Mouse (Mus musculus): ENCODE results near the gene Stx18.

Stx18 gene

DNA sequence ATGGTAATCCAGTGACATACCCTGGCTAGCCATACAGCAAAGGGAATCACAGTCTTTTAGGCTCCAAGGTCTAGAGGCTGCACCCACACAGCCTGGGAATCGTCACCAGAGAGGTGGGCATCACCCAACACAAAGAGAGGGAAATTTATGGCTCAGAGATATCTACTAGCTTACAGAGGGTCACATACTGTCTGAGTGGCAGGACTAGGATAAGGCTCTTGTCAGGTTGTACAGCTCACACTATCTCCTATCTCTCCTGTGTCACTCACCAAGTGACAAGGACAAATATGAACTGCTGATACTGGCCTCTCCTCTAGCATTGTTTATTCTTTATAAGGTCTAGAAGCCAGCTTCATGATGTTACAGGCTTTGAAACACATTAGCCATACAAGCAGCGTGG is 90.8 kb downstream of the Stx18 start:
- no peak for DNase-seq (ENCODE audit: low read depth, low spot score)

DNA sequence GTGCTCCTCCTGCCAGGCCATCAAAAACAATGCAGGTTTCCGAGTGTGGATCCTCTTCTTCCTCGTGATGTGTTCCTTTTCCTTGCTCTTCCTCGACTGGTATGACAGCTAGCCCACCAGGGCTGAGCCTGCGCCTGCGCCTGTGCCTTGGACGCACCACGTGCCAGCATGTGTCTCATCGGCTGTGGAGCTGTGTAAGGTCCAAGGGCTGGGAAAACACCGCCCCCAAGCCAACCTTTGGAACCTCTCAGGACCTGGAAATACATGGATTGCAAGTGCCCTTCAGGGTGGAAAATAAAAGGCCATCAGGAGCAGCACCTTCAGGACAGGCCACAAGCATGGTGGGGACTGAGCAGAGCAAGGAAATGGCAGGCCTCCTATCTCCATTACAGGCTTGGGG is 97.7 kb downstream of the Stx18 start:
- DNase-seq (ENCODE audit: low read depth, low spot score): no peak

- no peak for DNase-seq (ENCODE audit: low read depth, low spot score)
These were observed 98.6 kb downstream of the Stx18 start for GRCm38 (mm10) chr5:38137163-38137562.

GRCm38 (mm10) chr5:38140893-38141292 is 102.4 kb downstream of the Stx18 start:
- no peak for DNase-seq (ENCODE audit: low read depth, low spot score)

DNA sequence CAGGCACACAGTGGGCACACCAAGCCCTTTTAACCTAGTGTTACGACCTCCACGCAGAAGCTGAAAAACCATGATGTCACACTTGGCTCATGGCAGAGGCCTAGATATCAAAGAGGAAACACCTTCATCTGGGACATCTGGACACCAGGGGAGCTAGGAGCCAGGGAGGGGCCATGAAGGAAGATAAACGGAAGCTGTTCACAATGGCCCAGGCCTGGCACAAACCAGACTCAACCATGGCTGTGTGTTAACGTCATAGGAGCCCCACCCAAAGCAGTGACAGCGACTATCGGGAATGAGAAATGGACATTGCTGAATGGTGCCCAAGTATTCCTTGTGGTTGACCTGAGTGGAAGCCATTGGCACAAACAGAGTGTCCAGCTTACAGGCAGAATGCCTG is 108.0 kb downstream of the Stx18 start:
- no peak for DNase-seq (ENCODE audit: low read depth, low spot score)

GRCm38 (mm10) chr5:38151264-38151663 is 112.7 kb downstream of the Stx18 start:
- no peak for DNase-seq (ENCODE audit: low read depth, low spot score)

DNA sequence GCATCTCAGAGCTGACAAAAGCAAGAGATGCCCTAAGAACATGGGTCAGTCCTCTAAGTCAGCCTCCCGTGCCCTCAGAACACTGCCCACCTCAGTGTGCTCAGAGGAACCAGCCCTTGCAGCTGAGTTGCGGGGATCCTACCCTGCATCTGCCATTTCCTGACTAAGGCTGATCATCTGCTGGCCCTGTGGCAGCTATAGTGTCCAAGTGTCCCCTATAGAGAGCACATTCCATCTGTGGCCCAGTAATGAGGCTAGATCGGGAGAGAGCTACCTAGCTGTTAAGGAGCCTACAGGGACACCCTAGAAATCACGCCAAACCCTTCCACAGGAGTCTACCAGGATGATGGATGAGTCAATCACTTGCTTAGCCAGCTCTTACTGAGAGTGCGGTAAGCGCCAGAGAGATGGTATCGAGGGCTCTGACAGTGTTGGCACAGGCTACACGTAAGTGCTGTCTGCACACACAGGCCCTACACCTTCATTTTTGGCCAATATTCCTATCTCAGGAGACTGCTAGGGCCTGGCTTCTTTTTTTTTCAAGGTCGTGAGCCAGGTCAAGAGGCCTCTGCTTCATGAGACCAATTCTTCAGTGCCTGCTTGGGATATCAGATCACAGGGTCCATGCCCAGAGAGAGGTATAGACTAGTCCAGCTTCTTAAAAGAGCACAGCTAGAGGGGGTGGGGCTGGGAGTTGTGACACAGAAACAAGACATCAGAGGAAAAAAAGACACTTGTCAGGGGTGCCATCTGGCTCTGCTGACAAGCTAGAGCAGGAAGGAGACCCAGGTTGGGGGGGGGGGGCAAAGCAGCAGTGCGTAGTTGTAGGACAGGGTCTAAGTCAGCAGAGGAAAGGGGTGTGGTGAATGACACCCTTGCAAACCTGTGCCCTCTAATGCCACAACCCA is 113.9 kb downstream of the Stx18 start:
- no peak for DNase-seq (ENCODE audit: low read depth, low spot score)

- DNase-seq (ENCODE audit: low read depth, low spot score): no peak
These were observed 115.1 kb downstream of the Stx18 start for GRCm38 (mm10) chr5:38153636-38154035.

DNA sequence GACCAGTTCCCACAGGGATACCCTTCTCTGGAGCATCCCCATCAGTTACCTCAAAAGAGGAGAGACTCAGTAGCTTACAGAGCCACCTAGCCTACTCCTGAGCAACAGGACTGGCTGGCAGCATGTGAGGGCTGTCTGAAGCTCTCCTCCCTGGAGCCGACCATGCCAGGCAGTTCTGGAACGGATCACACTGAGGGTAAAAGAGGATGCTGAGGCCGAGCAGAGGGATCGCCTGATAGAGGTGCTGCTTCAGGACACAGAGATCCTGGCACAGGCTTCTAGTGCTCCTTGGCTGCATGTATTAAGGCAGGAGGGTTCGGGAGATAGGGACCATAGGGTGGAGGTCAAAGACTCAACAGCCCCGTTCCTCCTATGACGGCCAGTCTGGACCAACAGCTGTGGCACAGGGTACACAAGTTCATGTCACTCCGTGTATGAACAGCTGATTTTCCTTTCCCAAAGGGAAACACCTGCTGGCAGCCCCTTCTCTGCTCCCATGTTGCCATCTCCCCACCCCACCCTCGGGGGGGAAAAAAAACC is 119.0 kb downstream of the Stx18 start:
- DNase-seq (ENCODE audit: low read depth, low spot score): no peak

DNA sequence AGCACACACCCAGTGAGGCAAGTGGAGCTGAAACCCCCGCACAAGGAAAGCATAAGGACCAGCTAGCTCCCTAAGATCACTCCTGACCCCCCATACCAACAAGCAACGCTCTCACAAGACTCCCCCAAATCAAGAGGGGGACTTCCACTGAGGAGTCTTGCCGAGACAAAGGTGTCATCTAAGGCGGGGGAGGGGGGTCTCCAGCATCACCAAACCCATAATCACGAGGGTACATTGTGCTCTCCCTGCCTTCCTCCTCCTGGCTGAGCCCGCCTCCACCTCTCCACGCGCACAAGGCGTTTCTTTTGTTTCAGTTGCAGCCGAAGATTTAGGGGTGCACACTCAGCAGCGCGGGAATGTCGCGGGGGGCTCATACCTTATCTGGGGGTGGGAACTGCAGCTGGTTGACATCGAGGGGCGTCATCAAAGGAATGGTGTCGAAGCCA is 120.0 kb downstream of the Stx18 start:
- peak; percentile 53 for DNase-seq (ENCODE audit: low read depth, low spot score)

DNA sequence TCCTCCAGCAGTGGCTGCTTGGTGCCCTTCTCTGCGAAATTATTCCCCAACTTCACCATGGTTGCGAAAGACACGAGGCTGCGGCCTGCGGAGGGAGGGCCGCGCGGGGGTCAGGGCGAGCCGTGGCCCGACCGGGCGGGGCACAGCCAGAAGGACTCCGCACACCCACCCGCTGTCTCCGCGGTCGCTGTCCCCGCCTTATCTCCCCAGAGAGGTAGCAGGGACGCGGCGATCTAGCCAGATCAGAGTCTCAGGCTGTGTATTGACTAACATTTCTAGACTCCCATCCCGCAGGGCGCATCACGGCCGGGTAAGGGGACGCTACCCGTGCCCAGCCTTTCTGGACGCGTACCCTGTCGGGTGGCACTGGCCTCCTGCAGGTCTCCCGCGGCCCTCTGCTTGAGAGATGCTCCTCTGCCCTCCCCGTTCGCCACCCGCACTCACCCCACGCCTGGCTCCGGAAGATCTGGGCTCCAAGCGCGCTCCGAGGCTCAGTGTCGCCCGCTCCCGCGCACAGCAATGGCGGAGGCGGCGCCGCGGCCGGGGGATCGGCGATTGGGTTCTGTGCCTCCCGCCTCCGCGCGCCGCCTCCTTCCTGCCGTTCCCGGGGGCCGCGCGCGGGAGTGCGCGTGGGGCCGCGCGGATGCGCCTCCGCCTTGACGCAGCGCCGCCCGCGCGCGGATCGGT is 120.5 kb downstream of the Stx18 start:
- DNase-seq (ENCODE audit: low read depth, low spot score): peak; percentile 69

DNA sequence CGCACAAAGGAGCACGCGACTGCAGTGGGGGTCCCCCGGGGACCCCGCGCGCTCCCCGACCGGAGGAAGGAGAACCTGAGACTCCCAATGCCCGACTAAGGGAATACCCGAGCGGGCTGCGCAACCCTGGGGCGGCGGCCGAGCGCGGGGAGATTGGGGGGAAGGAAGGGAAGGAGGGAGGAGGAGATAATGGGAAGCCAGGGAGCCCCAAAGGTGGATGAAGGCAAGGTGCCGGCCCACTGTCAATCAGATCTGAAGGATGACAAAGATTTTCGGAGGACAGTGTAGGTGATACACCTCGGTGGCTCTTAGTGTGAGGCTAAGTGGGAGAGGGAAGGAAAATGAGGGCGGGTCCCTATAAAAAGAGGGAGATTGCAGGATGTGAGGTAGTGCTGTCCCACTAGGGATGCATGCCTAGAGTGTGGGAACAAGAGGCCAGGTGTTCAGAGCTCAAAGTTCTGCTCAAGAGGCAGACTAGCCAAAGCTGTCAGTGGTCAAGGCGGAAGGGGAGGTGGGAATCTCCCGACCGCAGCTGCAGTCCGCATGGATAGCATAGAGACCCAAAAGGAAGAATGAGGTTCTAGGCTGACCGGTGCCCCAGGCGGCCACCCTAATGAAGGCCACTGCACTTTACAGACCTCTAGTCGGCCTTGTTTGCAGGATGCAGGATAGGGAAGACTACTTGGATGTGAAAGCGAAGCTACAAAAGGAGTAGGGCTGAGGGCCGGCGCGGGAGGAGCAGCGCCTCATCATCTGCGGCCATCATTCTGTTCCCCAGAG is 121.3 kb downstream of the Stx18 start, which contains the start of gene Nsg1:
Gene Nsg1 (minus strand): TSS at position 274 of the 780 bp plus-strand sequence.
- DNase-seq (ENCODE audit: low read depth, low spot score): no peak

- no peak for DNase-seq (ENCODE audit: low read depth, low spot score)
These were observed 130.0 kb downstream of the Stx18 start for GRCm38 (mm10) chr5:38168497-38168896.

DNA sequence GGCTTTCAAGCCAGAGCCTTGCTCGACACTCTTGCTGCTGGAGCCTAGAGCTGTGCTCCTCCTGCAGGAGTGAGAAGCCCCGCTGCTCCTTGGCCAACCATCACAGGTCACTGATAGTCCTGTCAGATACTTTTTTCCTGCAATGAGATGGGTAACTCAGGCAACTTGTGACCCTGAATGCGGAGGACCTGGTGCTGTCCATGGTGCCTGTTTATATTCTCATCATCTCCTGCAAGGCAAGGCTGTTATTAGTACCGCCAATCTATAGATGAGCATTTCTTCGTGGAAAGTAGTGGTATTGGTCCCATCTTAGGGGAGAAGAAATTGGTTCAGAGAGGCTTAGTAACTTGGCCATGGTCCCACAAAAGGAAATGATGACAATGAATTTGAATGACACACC is 135.2 kb downstream of the Stx18 start:
- DNase-seq (ENCODE audit: low read depth, low spot score): peak; percentile 17

DNA sequence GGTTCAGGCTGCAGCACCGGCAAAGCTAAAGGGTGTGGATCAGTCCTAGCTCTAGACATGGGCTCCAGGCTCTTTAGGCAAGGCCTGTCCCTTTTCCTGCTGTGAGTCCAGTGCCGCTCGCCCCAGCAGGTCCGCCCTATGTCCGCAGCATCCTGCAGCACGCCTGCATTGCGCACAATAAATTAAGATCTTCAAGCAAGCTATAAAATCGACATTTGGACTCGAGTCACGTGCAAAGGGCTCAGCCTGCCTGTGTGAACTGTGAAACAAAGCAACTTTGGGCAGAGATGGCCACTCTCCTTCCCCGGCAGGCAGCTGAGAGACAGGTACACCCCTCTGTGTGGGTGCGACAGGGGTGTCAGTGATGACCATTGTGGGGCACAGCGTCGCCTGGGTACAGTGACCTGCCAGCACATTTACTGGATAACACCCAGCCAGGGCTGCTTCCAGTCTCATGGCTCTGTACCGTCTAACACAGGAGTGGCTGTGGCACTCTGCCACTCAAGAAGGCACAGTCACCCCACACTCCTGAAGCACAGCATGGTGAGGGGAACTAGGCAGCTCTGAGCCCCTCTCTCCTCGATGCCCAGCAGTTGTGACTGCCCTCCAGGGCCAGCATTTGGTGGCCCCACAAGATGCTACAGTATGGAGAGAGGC is 135.8 kb downstream of the Stx18 start:
- no peak for DNase-seq (ENCODE audit: low read depth, low spot score)

- no peak for DNase-seq (ENCODE audit: low read depth, low spot score)
These were observed 146.2 kb downstream of the Stx18 start for GRCm38 (mm10) chr5:38184688-38185285.

- DNase-seq (ENCODE audit: low read depth, low spot score): no peak
These were observed 148.5 kb downstream of the Stx18 start for GRCm38 (mm10) chr5:38187006-38187405.

Data from mesoderm, embryonic 11.5 days (tissue).